Mouse (Mus musculus) lung, adult 2 months (tissue): ENCODE results near the gene Rorc. TPM values are rescaled to one million over a fixed set of nuclear protein-coding genes. Genes with fewer than 3 reads are reported as not detected.

Source experiments
- DNase-seq: peaks from one replicate; pipeline ENCODE4 v3.0.0; 2022
- H3K4me1 ChIP-seq: fragments of 200-500 bp; 2 replicates; pipeline ENCODE4 v1.6.1; 2011; ENCODE audit warnings: low read length; ENCODE audit not compliant: control insufficient read depth, insufficient read depth
- H3K4me3 ChIP-seq: fragments of 200-500 bp; replicated peaks from 2 replicates; pipeline ENCODE3; 2011; ENCODE audit warnings: low read depth, mild to moderate bottlenecking, control low read depth, low read length; ENCODE audit errors: extremely low read depth
- CTCF ChIP-seq: fragments of 200-500 bp; IDR thresholded peaks from 2 replicates; pipeline ENCODE4 v1.5.1; 2011; ENCODE audit warnings: mild to moderate bottlenecking, low read length, control low read depth; ENCODE audit not compliant: insufficient read depth
- POLR2A ChIP-seq: fragments of 200-500 bp; IDR thresholded peaks from 2 replicates; pipeline ENCODE4 v1.6.1; 2011; ENCODE audit warnings: low read depth, mild to moderate bottlenecking, control low read depth, low read length, borderline replicate concordance; ENCODE audit errors: extremely low read depth
- WGBS: fragments of 180-500 bp; shearing (Covaris S2); methylation state at CpG from one replicate; pipeline ENCODE4 v1.1.7; 2018; 5-methylcytosine and 5-hydroxymethylcytosine counted together
- polyA plus RNA-seq: library from polyadenylated mRNA; depleted of rRNA; stranded (reverse); fragments of >200 nt; gene quantifications from 2 replicates; pipeline ENCODE4 v1.2.3, GENCODE M21; 2012

The Rorc gene
- polyA plus RNA-seq, 1 experiment, result 7.9 TPM

- no peak for TF ChIP-seq POLR2A
- TF ChIP-seq CTCF, result no peak
- WGBS, result 5% methylated on average over 5 of the region's 5 CpGs
- H3K4me1 ChIP-seq, result peaks cover 6% of the 10 kb centered on the region; the same call in 1 of the 2 replicates
- no peak for DNase-seq
- no peak overlapping the region for H3K4me3 ChIP-seq
Observed at GRCm38 (mm10) chr3:94373597-94374011, 1.0 kb downstream of the Rorc start.

GRCm38 (mm10) chr3:94374636-94375035, 2.0 kb downstream of the Rorc start:
- TF ChIP-seq CTCF (no peak), POLR2A (no peak)
- no peak for DNase-seq
- Histone ChIP-seq H3K4me1 (peaks cover 6% of the 10 kb centered on the region; the same call in 1 of the 2 replicates), H3K4me3 (no peak overlapping the region)

- TF ChIP-seq CTCF, result no peak
- TF ChIP-seq POLR2A, result no peak
- 62% methylated on average over 2 of the region's 2 CpGs for WGBS
- no peak overlapping the region for H3K4me3 ChIP-seq
- no peak for DNase-seq
- peaks cover 6% of the 10 kb centered on the region; the same call in 1 of the 2 replicates for H3K4me1 ChIP-seq
Observed at GRCm38 (mm10) chr3:94375146-94375545, 2.6 kb downstream of the Rorc start.

- DNase-seq, result no peak
- WGBS, result 49% methylated on average over 5 of the region's 5 CpGs
- TF ChIP-seq POLR2A, result no peak
- Histone ChIP-seq H3K4me3 (no peak overlapping the region), H3K4me1 (peaks cover 6% of the 10 kb centered on the region; the same call in 1 of the 2 replicates)
Observed at GRCm38 (mm10) chr3:94375861-94376260, 3.3 kb downstream of the Rorc start.

- H3K4me3 ChIP-seq, result no peak overlapping the region
- WGBS, result 24% methylated on average over 13 of the region's 13 CpGs
Observed at GRCm38 (mm10) chr3:94377028-94377923, 4.7 kb downstream of the Rorc start.

GRCm38 (mm10) chr3:94379831-94380510, 7.4 kb downstream of the Rorc start:
- no peak for TF ChIP-seq CTCF
- TF ChIP-seq POLR2A, result no peak
- DNase-seq, result no peak
- H3K4me3 ChIP-seq, result no peak overlapping the region
- WGBS, result 34% methylated on average over 9 of the region's 9 CpGs
- no peaks in the 10 kb centered on the region for H3K4me1 ChIP-seq

More at GRCm38 (mm10) chr3:94377028-94377923, 4.7 kb downstream of the Rorc start:
- no peaks in the 10 kb centered on the region for H3K4me1 ChIP-seq
- TF ChIP-seq POLR2A (no peak), CTCF (no peak)
- DNase-seq, result no peak

GRCm38 (mm10) chr3:94382308-94382707, 9.7 kb downstream of the Rorc start:
- no peak for TF ChIP-seq CTCF
- TF ChIP-seq POLR2A, result no peak
- H3K4me3 ChIP-seq, result no peak overlapping the region
- WGBS, result 59% methylated on average over 5 of the region's 5 CpGs
- no peaks in the 10 kb centered on the region for H3K4me1 ChIP-seq
- no peak for DNase-seq

- no peak for TF ChIP-seq POLR2A
- no peak for TF ChIP-seq CTCF
- H3K4me1 ChIP-seq, result no peaks in the 10 kb centered on the region
- no peak overlapping the region for H3K4me3 ChIP-seq
- 58% methylated on average over 3 of the region's 3 CpGs for WGBS
- DNase-seq, result no peak
Observed at GRCm38 (mm10) chr3:94383476-94383875, 10.9 kb downstream of the Rorc start.

- DNase-seq, result no peak
- H3K4me3 ChIP-seq, result no peak overlapping the region
- WGBS, result 57% methylated on average over 4 of the region's 4 CpGs
- TF ChIP-seq CTCF (no peak), POLR2A (no peak)
- H3K4me1 ChIP-seq, result no peaks in the 10 kb centered on the region
Observed at GRCm38 (mm10) chr3:94386671-94387070, 14.1 kb downstream of the Rorc start.

GRCm38 (mm10) chr3:94387391-94387790, 14.8 kb downstream of the Rorc start:
- no peaks in the 10 kb centered on the region for H3K4me1 ChIP-seq
- no peak for TF ChIP-seq CTCF
- no peak for TF ChIP-seq POLR2A
- DNase-seq, result no peak
- WGBS, result 90% methylated on average over 10 of the region's 10 CpGs
- no peak overlapping the region for H3K4me3 ChIP-seq
